Mouse (Mus musculus): ENCODE data around the gene Pagr1b. TPM values are rescaled to one million over a fixed set of nuclear protein-coding genes. Genes with fewer than 3 reads are reported as not detected.

Gene Pagr1b
- polyA plus RNA-seq, 1 experiment from 2014 or later = not detected

DNA sequence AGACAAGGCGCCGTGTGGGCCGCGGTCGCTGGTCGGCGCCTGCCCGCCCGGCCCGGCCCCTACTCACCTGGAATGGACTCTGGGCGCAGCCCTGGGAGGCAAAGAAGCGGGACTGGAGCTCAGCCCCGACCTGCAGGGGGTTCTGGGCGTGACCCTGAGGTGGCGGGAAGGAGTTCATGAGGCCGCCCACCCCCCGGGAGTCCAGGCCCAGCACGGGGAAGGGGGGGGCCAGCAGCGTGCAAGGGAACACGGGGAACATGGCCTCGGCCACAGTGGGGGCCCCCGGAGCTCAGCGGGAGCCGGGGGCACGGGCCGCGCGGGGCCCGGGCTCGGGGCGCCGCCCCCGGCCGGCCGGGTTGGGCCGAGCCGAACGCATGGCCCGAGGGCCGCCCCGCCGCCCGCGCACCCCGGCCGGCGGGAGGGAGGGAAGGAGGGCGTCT is 9.9 kb upstream of the Pagr1b start:
- no peaks in the 10 kb centered on the region for H3K27me3 ChIP-seq (ENCODE audit: control insufficient read depth, insufficient read depth, low read length)
- peak overlapping the region; percentile 100 for H3K9ac ChIP-seq (ENCODE audit: low read length)
- no peaks in the 10 kb centered on the region for H3K9me3 ChIP-seq (ENCODE audit: control insufficient read depth, low read length)
- DNase-seq (ENCODE audit: low spot score, missing footprints) = peak; percentile 96
- H3K4me3 ChIP-seq (ENCODE audit: low read depth, low read length) = peak overlapping the region; percentile 99
- H3K27ac ChIP-seq (ENCODE audit: low read depth, low read length) = peak overlapping the region; percentile 97
- H3K4me2 ChIP-seq = peak overlapping the region; percentile 99
- H3K4me1 ChIP-seq (ENCODE audit: control insufficient read depth, insufficient read depth, low read length) = peaks cover 45% of the 10 kb centered on the region
- peak; percentile 24 for ATAC-seq (ENCODE audit: low FRiP score)
- H3K36me3 ChIP-seq (ENCODE audit: control insufficient read depth, insufficient read depth, low read length) = peaks cover 21% of the 10 kb centered on the region
- WGBS = 0% methylated on average over 22 of the region's 48 CpGs

DNA sequence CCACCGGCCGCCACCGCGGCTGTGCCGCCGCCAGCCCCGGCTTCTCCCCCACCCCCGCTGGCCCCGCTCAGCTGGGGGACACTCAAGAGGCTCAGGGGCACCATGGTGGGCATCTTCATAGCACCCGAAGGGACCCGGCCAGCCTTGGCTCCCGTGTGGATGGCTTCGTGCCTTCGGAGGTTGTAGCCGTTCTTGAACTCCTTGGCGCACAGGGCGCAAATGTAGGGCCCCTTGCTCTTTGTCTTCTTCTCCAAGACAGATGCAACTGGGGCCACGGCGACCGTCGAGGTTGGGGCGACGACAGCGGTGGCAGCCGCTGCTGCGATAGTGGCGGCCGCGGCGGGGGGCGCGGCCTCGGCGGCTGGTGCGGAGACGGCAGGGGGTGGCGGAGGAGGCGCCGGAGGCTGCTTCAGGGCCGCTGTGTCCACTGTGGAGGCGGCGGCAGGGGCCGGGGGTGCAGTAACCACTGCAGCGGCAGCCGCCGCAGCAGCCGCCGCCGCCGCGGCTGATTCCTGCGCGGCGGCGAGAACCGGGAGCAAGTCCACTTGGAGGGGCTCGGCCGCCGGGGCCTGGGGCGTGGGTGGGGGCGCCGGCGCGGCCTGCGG is 9.4 kb upstream of the Pagr1b start:
- DNase-seq (ENCODE audit: low spot score, missing footprints) = no peak
- H3K4me3 ChIP-seq (ENCODE audit: low read depth, low read length) = peak overlapping the region; percentile 99
- H3K9ac ChIP-seq (ENCODE audit: low read length) = peak overlapping the region; percentile 100
- H3K9me3 ChIP-seq (ENCODE audit: control insufficient read depth, low read length) = no peaks in the 10 kb centered on the region
- no peak for ATAC-seq (ENCODE audit: low FRiP score)
- WGBS = under 1% methylated on average over 60 of the region's 65 CpGs
- peak overlapping the region; percentile 99 for H3K4me2 ChIP-seq
- H3K4me1 ChIP-seq (ENCODE audit: control insufficient read depth, insufficient read depth, low read length) = peaks cover 50% of the 10 kb centered on the region
- peaks cover 16% of the 10 kb centered on the region for H3K36me3 ChIP-seq (ENCODE audit: control insufficient read depth, insufficient read depth, low read length)
- peak overlapping the region; percentile 97 for H3K27ac ChIP-seq (ENCODE audit: low read depth, low read length)
- H3K27me3 ChIP-seq (ENCODE audit: control insufficient read depth, insufficient read depth, low read length) = no peaks in the 10 kb centered on the region

- H3K9me3 ChIP-seq (ENCODE audit: control insufficient read depth, low read length) = no peaks in the 10 kb centered on the region
- H3K27me3 ChIP-seq (ENCODE audit: control insufficient read depth, insufficient read depth, low read length) = no peaks in the 10 kb centered on the region
- ATAC-seq (ENCODE audit: low FRiP score) (peak; percentile 19; the same call in 1 of the 2 replicates), DNase-seq (ENCODE audit: low spot score, missing footprints) (peak; percentile 96)
- WGBS = under 1% methylated on average over 30 of the region's 30 CpGs
- H3K36me3 ChIP-seq (ENCODE audit: control insufficient read depth, insufficient read depth, low read length) = peaks cover 16% of the 10 kb centered on the region
- H3K4me1 ChIP-seq (ENCODE audit: control insufficient read depth, insufficient read depth, low read length) = peaks cover 57% of the 10 kb centered on the region
- H3K4me3 ChIP-seq (ENCODE audit: low read depth, low read length) = peak overlapping the region; percentile 99
- peak overlapping the region; percentile 100 for H3K9ac ChIP-seq (ENCODE audit: low read length)
- H3K4me2 ChIP-seq = peak overlapping the region; percentile 99
- H3K27ac ChIP-seq (ENCODE audit: low read depth, low read length) = peak overlapping the region; percentile 97
Measured at GRCm38 (mm10) chr7:127024755-127025555, 8.7 kb upstream of the Pagr1b start.

- H3K4me1 ChIP-seq (ENCODE audit: control insufficient read depth, insufficient read depth, low read length) = peaks cover 59% of the 10 kb centered on the region
Measured at GRCm38 (mm10) chr7:127023896-127024690, 7.8 kb upstream of the Pagr1b start.

GRCm38 (mm10) chr7:127023272-127023691 is 7.0 kb upstream of the Pagr1b start:
- Histone ChIP-seq H3K27me3 (ENCODE audit: control insufficient read depth, insufficient read depth, low read length) (no peaks in the 10 kb centered on the region), H3K27ac (ENCODE audit: low read depth, low read length) (no peak overlapping the region; the same call in 1 of the 2 replicates), H3K4me1 (ENCODE audit: control insufficient read depth, insufficient read depth, low read length) (peaks cover 63% of the 10 kb centered on the region), H3K4me2 (peak overlapping the region; percentile 99), H3K9ac (ENCODE audit: low read length) (peak overlapping the region; percentile 100), H3K36me3 (ENCODE audit: control insufficient read depth, insufficient read depth, low read length) (peaks cover 12% of the 10 kb centered on the region), H3K9me3 (ENCODE audit: control insufficient read depth, low read length) (no peaks in the 10 kb centered on the region), H3K4me3 (ENCODE audit: low read depth, low read length) (peak overlapping the region; percentile 99)
- no peak for ATAC-seq (ENCODE audit: low FRiP score)
- no peak for DNase-seq (ENCODE audit: low spot score, missing footprints)
- 82% methylated on average over 13 of the region's 13 CpGs for WGBS

More at GRCm38 (mm10) chr7:127023896-127024690, 7.8 kb upstream of the Pagr1b start:
- Histone ChIP-seq H3K9me3 (ENCODE audit: control insufficient read depth, low read length) (no peaks in the 10 kb centered on the region), H3K36me3 (ENCODE audit: control insufficient read depth, insufficient read depth, low read length) (peaks cover 14% of the 10 kb centered on the region), H3K4me3 (ENCODE audit: low read depth, low read length) (peak overlapping the region; percentile 99), H3K9ac (ENCODE audit: low read length) (peak overlapping the region; percentile 100), H3K4me2 (peak overlapping the region; percentile 99), H3K27me3 (ENCODE audit: control insufficient read depth, insufficient read depth, low read length) (no peaks in the 10 kb centered on the region), H3K27ac (ENCODE audit: low read depth, low read length) (no peak overlapping the region)
- WGBS = 24% methylated on average over 19 of the region's 19 CpGs
- ATAC-seq (ENCODE audit: low FRiP score) = no peak
- no peak for DNase-seq (ENCODE audit: low spot score, missing footprints)

DNA sequence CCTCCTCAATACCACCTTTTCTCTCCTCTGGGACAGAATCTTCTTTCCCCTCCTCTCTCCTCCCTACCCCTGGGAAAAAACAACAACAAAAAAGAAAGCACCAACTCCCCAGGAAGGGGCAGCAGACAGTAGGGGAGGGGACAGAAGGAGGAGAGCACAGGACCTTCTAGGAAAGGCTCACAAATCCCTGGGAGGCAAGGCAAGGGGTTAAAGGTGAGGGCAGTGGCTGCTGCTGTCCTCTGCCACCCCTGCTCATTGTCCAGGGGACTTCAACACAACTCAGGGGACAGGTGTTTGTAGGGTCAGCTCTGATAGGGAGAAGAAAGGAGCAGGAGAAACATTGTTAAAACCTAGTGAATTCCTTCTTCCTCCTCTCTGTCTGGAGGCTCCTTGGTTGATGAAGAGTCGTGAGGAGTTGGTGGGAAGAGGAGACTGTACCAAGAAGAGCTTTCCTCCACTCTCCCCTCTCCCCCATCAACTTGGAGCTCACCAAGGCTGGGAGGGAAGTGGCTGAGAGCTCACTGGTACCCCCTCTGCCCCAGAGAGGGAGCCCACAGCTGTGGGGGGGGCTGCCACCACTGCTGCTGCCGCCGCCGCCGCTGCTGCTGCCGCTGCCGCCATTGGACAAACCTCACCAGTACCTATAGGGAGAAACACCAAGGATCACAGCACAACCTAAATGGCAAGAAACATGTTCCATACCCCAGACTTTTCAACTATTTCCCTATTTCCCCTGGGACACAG is 6.4 kb upstream of the Pagr1b start:
- Histone ChIP-seq H3K9ac (ENCODE audit: low read length) (no peak overlapping the region; the same call in 1 of the 2 replicates), H3K9me3 (ENCODE audit: control insufficient read depth, low read length) (no peaks in the 10 kb centered on the region), H3K4me1 (ENCODE audit: control insufficient read depth, insufficient read depth, low read length) (peaks cover 60% of the 10 kb centered on the region), H3K27me3 (ENCODE audit: control insufficient read depth, insufficient read depth, low read length) (no peaks in the 10 kb centered on the region), H3K27ac (ENCODE audit: low read depth, low read length) (peak overlapping the region; percentile 40; the same call in 1 of the 2 replicates), H3K36me3 (ENCODE audit: control insufficient read depth, insufficient read depth, low read length) (peaks cover 12% of the 10 kb centered on the region), H3K4me3 (ENCODE audit: low read depth, low read length) (no peak overlapping the region; the same call in 1 of the 2 replicates), H3K4me2 (peak overlapping the region; percentile 20)
- DNase-seq (ENCODE audit: low spot score, missing footprints) (no peak), ATAC-seq (ENCODE audit: low FRiP score) (no peak)
- 77% methylated on average over 7 of the region's 7 CpGs for WGBS

DNA sequence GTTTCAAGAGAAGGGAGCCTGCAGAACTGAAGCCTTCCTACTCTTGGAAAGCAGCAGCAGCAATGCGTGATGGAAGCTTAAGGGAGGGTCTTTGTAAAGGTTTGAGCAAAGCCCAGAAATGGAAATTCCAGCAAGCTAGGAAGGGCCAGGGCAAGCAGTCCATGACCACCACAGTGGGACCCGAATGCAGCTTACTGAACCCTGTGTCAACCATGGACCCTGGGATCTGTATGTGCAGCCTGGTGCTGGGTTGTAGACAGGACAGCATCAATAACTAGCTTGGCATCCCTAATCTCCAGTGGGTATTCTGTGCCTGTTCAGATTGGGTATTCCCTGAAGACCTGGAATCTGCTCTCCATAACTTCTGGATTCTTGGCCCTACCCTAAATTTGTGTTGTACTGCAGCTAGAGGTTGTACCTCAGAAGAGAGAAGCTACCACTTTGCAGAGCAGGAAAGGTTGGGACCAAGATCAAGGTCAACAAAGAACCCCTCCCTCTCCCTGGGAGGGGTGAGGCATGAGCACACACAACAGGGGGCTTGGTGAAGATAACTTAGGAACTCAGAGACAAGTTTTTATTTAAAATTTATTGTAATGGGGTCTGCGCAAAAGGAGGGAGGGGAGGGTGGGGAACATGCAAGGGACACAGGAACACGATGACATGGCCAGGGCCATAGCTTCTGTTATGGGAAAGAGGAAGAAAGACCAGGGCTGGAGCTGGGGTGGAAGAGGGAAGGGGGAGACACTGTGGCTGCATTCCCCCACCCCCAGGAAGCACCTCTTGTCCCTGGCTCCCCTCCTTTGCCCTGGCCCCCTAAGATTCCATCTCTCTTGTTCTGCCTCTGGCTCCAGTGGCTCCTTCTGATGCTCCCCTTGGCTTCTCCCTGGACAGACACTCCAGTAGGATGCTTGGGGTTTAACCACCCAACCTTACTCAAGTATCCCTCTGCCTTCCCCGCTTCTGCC is 5.6 kb upstream of the Pagr1b start:
- WGBS = 39% methylated on average over 5 of the region's 5 CpGs
- Histone ChIP-seq H3K9me3 (ENCODE audit: control insufficient read depth, low read length) (no peaks in the 10 kb centered on the region), H3K4me2 (peak overlapping the region; percentile 86), H3K27me3 (ENCODE audit: control insufficient read depth, insufficient read depth, low read length) (no peaks in the 10 kb centered on the region), H3K4me1 (ENCODE audit: control insufficient read depth, insufficient read depth, low read length) (peaks cover 58% of the 10 kb centered on the region), H3K4me3 (ENCODE audit: low read depth, low read length) (peak overlapping the region; percentile 44), H3K27ac (ENCODE audit: low read depth, low read length) (peak overlapping the region; percentile 72), H3K36me3 (ENCODE audit: control insufficient read depth, insufficient read depth, low read length) (peaks cover 12% of the 10 kb centered on the region), H3K9ac (ENCODE audit: low read length) (peak overlapping the region; percentile 79)
- DNase-seq (ENCODE audit: low spot score, missing footprints) (no peak), ATAC-seq (ENCODE audit: low FRiP score) (no peak)
